Mouse (Mus musculus) central nervous system, embryonic 14 days (tissue): ENCODE data around the gene Nxf1. TPM values are rescaled to one million over a fixed set of nuclear protein-coding genes. Genes with fewer than 3 reads are reported as not detected.

Source experiments
- polyA plus RNA-seq: library from polyadenylated mRNA; depleted of rRNA; stranded (reverse); fragments of >200 nt; gene quantifications from 2 replicates; pipeline ENCODE4 v1.2.3, GENCODE M21; 2012; rRNA removed

The Nxf1 gene
- 237 and 239 TPM in 2 replicates for polyA plus RNA-seq

GRCm38 (mm10) chr19:8756635-8757387 lies at the start of gene Nxf1:
Gene Nxf1 (plus strand): TSS chr19:8757073.

GRCm38 (mm10) chr19:8722907-8723573 lies 33.8 kb upstream of the Nxf1 start, which contains the start of gene Slc3a2:
Gene Slc3a2 (minus strand): TSS chr19:8723369.

DNA sequence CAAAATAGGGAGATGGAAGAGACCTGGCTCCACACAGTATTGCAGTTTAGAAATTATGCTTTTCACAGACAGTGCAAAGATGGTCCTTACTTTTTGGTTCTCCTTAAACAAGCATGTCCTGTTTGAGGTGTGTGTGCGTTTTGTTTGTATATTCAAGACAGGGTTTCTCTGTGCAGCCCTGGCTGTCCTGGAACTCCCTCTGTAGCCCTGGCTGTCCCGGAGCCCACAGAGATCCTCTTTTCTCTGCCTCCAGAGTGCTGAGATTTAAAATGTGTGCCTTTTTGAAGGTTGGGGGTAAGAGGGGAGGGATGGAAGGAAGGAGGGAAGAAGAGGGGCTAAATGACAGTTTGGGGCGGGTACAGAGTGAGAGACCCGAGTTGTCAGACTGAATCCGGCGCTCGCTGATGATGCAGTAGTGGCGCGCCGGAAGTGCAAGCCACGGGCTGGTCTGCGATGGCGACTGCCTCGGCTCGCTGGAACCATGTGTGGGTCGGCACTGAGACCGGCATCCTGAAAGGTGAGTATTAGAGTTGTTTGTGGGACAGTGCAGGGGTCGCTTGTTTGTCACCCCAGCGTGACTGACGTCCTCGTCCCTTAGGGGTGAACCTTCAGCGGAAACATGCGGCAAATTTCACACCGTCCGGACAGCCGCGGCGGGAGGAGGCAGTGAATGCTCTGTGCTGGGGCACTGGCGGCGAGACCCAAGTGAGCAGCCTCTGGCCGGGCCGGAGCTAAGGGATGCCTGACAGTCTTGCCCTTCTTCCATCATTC lies 21.3 kb upstream of the Nxf1 start, which contains the start of gene Wdr74:
Wdr74 (plus strand) TSS at position 439 of the 771 bp plus-strand sequence.

DNA sequence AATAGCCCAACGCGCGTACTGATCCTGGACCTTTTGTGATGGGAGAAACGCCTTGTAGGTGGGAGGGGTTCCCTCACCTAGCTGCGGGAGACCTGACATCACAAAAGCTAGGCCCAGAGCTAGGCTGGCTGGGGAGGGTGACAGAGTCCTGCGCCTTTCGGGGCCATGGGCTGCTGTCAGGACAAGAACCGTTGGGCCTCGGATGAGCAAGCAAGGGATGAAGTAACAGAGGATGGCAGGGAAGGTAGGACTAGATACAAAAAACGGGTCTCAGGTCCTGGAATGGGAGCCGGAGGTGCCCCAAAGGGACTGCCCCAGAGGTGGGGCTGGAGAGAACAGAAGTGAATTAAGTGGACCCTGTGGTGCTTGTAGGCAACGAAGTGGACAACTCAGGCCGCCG lies 16.3 kb upstream of the Nxf1 start, which contains the start of gene 1700092M07Rik:
1700092M07Rik (plus strand) TSS at position 116 of the 400 bp plus-strand sequence.

GRCm38 (mm10) chr19:8741243-8741869 lies 15.5 kb upstream of the Nxf1 start, which contains the start of gene Stx5a:
Gene Stx5a (plus strand): TSS chr19:8741413.

GRCm38 (mm10) chr19:8770567-8771270 lies 13.8 kb downstream of the Nxf1 start, which contains the start of gene Tmem223:
Gene Tmem223 (plus strand): TSS chr19:8770996.

DNA sequence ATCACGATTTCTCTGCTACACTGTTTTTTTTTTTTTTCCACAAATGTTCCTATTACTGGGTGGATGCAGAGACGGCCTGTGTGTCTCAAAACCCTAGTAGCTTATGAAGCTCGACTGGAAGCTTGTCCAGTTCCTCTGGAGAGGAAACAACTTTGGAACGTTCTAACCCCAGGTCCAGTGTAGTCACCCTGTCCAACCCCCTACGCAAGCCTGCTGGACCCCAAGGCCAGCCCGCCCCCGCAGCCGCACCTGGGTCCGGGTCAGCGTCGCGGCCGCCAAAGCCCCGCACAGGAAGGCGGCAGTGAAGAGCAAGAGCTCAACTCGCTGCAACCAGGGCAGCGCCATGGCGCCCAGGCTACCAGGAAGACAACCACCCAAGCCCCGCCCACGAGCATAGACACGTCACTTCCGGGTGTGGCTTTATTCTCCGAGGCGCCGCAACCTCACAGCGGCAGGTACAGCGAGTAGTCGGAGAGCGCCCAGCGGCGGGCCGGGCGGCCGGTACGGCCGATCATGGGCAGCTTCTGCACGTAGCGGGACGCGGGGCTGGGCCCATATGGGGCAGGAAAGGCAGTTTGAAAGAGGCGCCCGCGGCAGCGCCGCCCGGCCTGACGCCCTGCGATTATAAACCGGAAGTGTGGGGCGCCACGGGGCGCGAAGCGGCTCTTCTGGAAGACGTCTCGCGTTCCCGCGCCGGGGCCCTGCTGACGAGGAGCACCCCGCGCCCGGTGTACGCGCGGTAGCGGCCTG lies 17.4 kb downstream of the Nxf1 start, which contains the start of gene Tmem179b:
Tmem179b (minus strand) TSS at position 382 of the 750 bp plus-strand sequence.

DNA sequence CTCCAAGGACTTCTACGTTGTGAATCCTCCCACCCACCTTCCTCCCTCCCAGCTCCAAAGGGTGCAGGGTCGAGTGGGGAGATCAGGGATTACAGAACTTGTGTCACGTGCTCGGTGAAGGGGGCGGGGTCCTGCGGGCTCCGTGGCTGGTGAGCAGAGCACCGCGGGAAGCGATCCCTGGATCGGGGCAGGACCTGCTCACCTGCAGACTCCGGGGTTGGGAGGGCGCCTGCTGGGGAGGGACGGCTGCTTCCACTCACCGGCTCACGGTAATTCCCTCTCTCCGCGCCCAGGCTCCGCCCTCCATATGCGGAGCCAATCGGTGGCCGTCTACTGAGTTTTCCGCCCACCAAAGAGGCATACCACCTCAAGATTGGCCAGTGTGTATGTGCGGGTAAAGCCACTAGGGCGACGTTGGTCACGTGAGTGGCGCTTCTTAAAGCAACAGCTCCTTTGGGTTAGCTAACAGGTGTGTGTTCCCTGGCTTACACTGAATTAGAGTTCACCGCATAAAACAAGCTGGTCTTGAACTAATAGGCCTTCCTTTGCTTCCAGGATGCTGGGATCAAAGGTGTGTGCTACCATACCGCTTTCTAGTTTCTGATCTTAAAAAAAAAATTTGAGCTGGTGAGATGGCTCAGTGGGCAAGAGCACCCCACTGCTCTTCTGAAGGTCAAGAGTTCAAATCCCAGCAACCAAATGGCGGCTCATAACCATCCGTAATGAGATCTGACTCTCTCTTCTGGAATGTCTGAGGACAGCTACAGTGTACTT lies 29.3 kb downstream of the Nxf1 start, which contains the start of gene Taf6l:
Taf6l (minus strand) TSS at position 410 of the 774 bp plus-strand sequence.

DNA sequence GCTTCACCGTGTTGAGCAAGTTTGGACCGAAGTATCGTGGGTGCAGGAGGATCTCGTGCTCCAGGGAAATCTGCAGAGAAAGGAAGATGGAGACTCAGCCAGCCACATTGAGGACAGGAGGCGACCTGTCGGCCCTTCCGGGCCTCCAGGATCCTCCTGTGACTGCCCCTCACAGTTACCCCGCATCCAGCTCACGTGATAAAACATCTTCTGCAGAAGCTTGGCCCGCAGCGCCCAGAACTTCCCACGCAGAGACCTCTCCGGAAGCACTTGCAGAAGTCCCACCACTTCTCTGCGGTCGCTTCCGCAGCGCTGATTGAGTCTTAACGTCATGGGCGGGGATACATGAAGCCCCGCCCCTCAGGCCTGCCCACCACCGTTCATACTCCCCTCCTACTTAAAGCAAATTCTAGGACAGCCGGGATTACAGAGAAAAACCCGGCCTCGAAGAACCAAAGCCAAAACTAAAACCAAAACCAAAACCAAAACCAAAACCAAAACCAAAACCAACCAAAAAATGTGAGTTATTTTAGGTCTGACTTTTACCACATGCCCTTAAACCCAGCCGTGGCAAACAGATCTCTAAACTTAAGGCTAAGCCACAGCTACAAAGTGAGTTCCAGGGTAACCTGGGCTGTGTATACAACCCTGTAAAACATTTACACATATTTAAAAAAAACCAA lies 41.5 kb downstream of the Nxf1 start, which contains the start of gene Polr2g:
Polr2g (minus strand) TSS at position 314 of the 683 bp plus-strand sequence.

GRCm38 (mm10) chr19:8802130-8802821 lies 45.4 kb downstream of the Nxf1 start, which contains the start of gene Zbtb3:
Gene Zbtb3 (plus strand): TSS chr19:8802555.

GRCm38 (mm10) chr19:8818801-8819595 lies 62.1 kb downstream of the Nxf1 start, which contains the start of gene Ttc9c:
Gene Ttc9c (minus strand): TSS chr19:8819333.

DNA sequence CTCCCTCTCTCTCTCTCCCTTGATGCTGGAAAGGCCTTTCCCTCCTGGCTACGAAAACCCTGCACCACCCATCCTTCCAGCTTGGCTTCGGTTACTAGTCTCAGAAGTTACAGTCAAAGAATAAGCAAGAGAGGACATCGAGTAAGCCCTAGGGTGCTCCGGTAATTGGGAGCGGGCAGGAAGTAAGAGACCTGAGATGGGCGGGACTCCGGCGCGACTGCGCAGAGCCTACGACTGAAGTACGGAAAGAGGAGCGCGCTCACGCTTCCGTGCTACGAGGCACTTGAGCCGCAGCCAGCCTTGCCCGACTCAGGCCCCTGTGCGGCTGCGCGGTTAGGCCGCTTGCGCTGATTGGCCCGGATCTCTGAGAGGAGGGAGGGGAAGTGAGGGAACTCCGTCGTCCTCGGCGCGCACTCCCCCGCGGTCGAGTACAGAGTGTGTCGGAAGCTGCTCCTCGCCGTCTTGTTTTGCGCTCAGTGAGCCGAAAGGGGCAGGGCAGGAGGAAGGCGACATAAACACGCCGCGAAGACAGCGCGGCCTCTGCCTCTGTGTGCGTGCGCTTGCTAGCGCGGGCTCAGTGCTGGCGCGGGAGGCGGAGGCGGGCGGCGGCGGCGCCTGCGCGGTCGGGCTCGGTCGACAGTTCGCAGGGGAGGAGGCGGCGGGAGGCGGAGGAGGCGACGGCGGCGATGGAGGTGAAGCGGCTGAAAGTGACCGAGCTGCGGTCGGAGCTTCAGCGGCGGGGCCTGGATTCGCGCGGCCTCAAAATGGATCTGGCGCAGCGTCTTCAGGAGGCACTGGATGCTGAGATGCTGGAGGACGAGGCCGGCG lies 62.9 kb downstream of the Nxf1 start, which contains the start of gene Hnrnpul2:
Hnrnpul2 (plus strand) TSS at position 415 of the 828 bp plus-strand sequence.

